Mouse (Mus musculus) small intestine, adult 2 months (tissue): ENCODE results near the gene Ahsg.

Experiments used
- CTCF ChIP-seq: fragments of 200-500 bp; IDR thresholded peaks from 2 replicates; pipeline ENCODE4 v1.5.1; 2012; ENCODE audit warnings: low read depth, mild to moderate bottlenecking, control low read depth, inconsistent platforms, low read length, moderate library complexity, mixed read lengths; ENCODE audit not compliant: insufficient replicate concordance, insufficient read length; ENCODE audit errors: extremely low read depth
- POLR2A ChIP-seq: fragments of 200-500 bp; IDR thresholded peaks from 2 replicates; pipeline ENCODE4 v1.6.1; 2012; ENCODE audit warnings: low read depth, mild to moderate bottlenecking, control low read depth, inconsistent platforms, low read length, moderate library complexity

GRCm38 (mm10) chr16:22931431-22932200 lies 40.5 kb downstream of the Ahsg start:
- no peak for TF ChIP-seq POLR2A
- TF ChIP-seq CTCF, result no peak
